Mouse (Mus musculus) CH12F3 (cell line): ENCODE measurements around the gene Casp9.

Experiments
- in situ Hi-C: fragments of 300-500 bp; cut with MboI; formaldehyde crosslinking; loops from 2 replicates; pipeline ENCODE4 v1.14.3; 2020; ENCODE audit warnings: low sequenced_read_pairs

The Casp9 gene

GRCm38 (mm10) chr4:141816776-141817655, 23.6 kb downstream of the Casp9 start:
- in situ Hi-C loops, result loop anchor here (25.0 kb wide), 1 partner anchor 270 kb away; the partner anchor contains the start of gene Tmem51

GRCm38 (mm10) chr4:141817706-141818105, 24.3 kb downstream of the Casp9 start:
- in situ Hi-C loops, result loop anchor here (25.0 kb wide), 1 partner anchor 270 kb away; the partner anchor contains the start of gene Tmem51

- in situ Hi-C loops, result loop anchor here (25.0 kb wide), 1 partner anchor 268 kb away; the partner anchor contains the start of gene Tmem51
Measured at GRCm38 (mm10) chr4:141818861-141819260, 25.4 kb downstream of the Casp9 start.

GRCm38 (mm10) chr4:141819316-141819715, 25.9 kb downstream of the Casp9 start:
- in situ Hi-C loops, result loop anchor here (25.0 kb wide), 1 partner anchor 268 kb away; the partner anchor contains the start of gene Tmem51

GRCm38 (mm10) chr4:141821178-141821577, 27.8 kb downstream of the Casp9 start:
- in situ Hi-C loops, result loop anchor here (25.0 kb wide), 1 partner anchor 266 kb away; the partner anchor contains the start of gene Tmem51

- in situ Hi-C loops, result loop anchor here (25.0 kb wide), 1 partner anchor 265 kb away; the partner anchor contains the start of gene Tmem51
Measured at GRCm38 (mm10) chr4:141822089-141822488, 28.7 kb downstream of the Casp9 start.

- in situ Hi-C loops, result loop anchor here (25.0 kb wide), 1 partner anchor 264 kb away; the partner anchor contains the start of gene Tmem51
Measured at GRCm38 (mm10) chr4:141822979-141823378, 29.6 kb downstream of the Casp9 start.

GRCm38 (mm10) chr4:141826060-141826459, 32.6 kb downstream of the Casp9 start, which contains the start of gene Cela2a:
Gene Cela2a (minus strand): TSS chr4:141826160.
- in situ Hi-C loops, result no loop called here

GRCm38 (mm10) chr4:141827401-141827800, 34.0 kb downstream of the Casp9 start:
- in situ Hi-C loops, result no loop called here

- in situ Hi-C loops, result no loop called here
Measured at GRCm38 (mm10) chr4:141828177-141828576, 34.8 kb downstream of the Casp9 start.

- in situ Hi-C loops, result no loop called here
Measured at GRCm38 (mm10) chr4:141830381-141830780, 37.0 kb downstream of the Casp9 start.

GRCm38 (mm10) chr4:141831361-141831760, 37.9 kb downstream of the Casp9 start:
- in situ Hi-C loops, result no loop called here

- in situ Hi-C loops, result no loop called here
Measured at GRCm38 (mm10) chr4:141833911-141834310, 40.5 kb downstream of the Casp9 start.

GRCm38 (mm10) chr4:141834536-141835095, 41.2 kb downstream of the Casp9 start:
- in situ Hi-C loops, result no loop called here

GRCm38 (mm10) chr4:141845999-141846398, 52.6 kb downstream of the Casp9 start, which contains the start of gene Ctrc:
Gene Ctrc (minus strand): TSS chr4:141846359.
- in situ Hi-C loops, result no loop called here

GRCm38 (mm10) chr4:141853437-141853836, 60.0 kb downstream of the Casp9 start:
- in situ Hi-C loops, result no loop called here

- in situ Hi-C loops, result no loop called here
Measured at GRCm38 (mm10) chr4:141857422-141857930, 64.1 kb downstream of the Casp9 start.

GRCm38 (mm10) chr4:141858501-141858900, 65.1 kb downstream of the Casp9 start:
- in situ Hi-C loops, result no loop called here

- in situ Hi-C loops, result no loop called here
Measured at GRCm38 (mm10) chr4:141859351-141859750, 65.9 kb downstream of the Casp9 start.

GRCm38 (mm10) chr4:141860246-141860841, 66.9 kb downstream of the Casp9 start:
- in situ Hi-C loops, result no loop called here
